Mouse (Mus musculus) inflammation-experienced regulatory T-cells, adult 16 weeks (primary cell): ENCODE results near the gene Sertad2. TPM values are rescaled to one million over a fixed set of nuclear protein-coding genes. Genes with fewer than 3 reads are reported as not detected.

Experiments
- polyA plus RNA-seq: library from polyadenylated mRNA; unstranded; fragments of 100-300 nt; shearing (Covaris generic); gene quantifications from one replicate; pipeline ENCODE4 v1.2.1, GENCODE M21; 2017

The Sertad2 gene
- 30.0 TPM for polyA plus RNA-seq

DNA sequence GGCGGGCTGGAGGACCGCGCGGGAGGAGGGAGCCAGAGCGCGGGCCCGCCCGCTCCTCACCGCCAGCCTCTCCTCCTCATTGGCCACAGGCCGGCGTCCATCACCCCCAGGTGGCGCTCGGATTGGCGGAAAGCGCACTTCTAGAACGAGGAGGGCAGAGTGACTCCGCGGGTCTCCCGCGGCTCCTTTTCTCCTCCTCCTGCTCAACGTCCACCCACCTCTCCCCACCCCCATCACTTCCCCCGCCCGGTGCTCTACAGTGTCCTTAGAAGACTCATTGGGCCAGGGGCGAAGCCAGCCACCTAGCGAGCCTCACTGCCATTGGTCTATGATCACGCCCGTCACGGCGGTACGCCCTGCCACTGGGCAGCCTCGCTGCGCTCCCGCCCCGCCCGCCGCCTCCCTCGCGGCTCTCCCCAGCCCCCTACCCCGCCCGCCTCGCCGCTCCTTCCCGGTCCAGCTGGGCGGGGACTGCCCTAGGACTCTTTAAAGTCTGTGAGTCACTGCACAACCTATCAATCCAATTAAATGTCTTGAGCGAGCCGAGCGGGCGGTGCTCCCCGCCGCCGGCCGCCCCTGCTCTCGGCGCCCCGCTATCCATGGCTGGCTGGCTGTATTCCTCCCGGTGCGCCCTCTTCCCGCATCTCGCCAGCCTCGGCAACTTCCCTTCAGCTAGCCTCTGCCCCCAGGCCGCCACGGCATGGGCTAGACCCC lies at the start of gene Sertad2:
Sertad2 (plus strand) TSS at position 515 of the 714 bp plus-strand sequence.

Other genes starting within 250 kb of the Sertad2 start
- gene Slc1a4, start 210.5 kb upstream of the Sertad2 start, polyA plus RNA-seq = 0.79 TPM
- gene Aftph, start 198.3 kb downstream of the Sertad2 start, polyA plus RNA-seq = 75.9 TPM